Mouse (Mus musculus) hindbrain, embryonic 14.5 days (tissue): ENCODE data around the gene Fbxo42. TPM values are rescaled to one million over a fixed set of nuclear protein-coding genes. Genes with fewer than 3 reads are reported as not detected.

Experiments
- ATAC-seq: fragments of 200-750 bp; cut with Nextera tagmentation; 2 replicates; pipeline ENCODE4 v1.8.0; 2017; ENCODE audit warnings: moderate number of reproducible peaks, mild to moderate bottlenecking, moderate TSS enrichment, moderate library complexity; ENCODE audit not compliant: low FRiP score
- DNase-seq: peaks from one replicate; pipeline ENCODE4 v3.0.0-alpha.2; 2015; ENCODE audit warnings: low spot score
- H3K27ac ChIP-seq: fragments of 300-500 bp; sonication (generic); 2 replicates; pipeline ENCODE4 v1.5.1; 2014; ENCODE audit warnings: mild to moderate bottlenecking, moderate library complexity
- H3K27me3 ChIP-seq: fragments of 300-500 bp; sonication (generic); 2 replicates; pipeline ENCODE4 v1.6.1; 2014; ENCODE audit warnings: mild to moderate bottlenecking, low read length, mixed read lengths; ENCODE audit not compliant: control insufficient read depth, insufficient read depth
- H3K36me3 ChIP-seq: fragments of 300-500 bp; sonication (generic); replicated peaks from 2 replicates; pipeline ENCODE4 v1.6.1; 2014; ENCODE audit not compliant: control insufficient read depth, insufficient read depth
- H3K4me1 ChIP-seq: fragments of 300-500 bp; sonication (generic); replicated peaks from 2 replicates; pipeline ENCODE4 v1.6.1; 2014; ENCODE audit warnings: antibody characterized with exemption, low read length, mixed read lengths; ENCODE audit not compliant: control insufficient read depth, insufficient read depth
- H3K4me2 ChIP-seq: fragments of 300-500 bp; sonication (generic); replicated peaks from 2 replicates; pipeline ENCODE4 v1.6.1; 2014; ENCODE audit warnings: mild to moderate bottlenecking, moderate library complexity
- H3K4me3 ChIP-seq: fragments of 300-500 bp; sonication (generic); replicated peaks from 2 replicates; pipeline ENCODE4 v1.5.1; 2014; ENCODE audit warnings: mild to moderate bottlenecking, low read length
- H3K9ac ChIP-seq: fragments of 300-500 bp; sonication (generic); 2 replicates; pipeline ENCODE4 v1.6.1; 2014
- H3K9me3 ChIP-seq: fragments of 300-500 bp; sonication (generic); 2 replicates; pipeline ENCODE4 v1.6.1; 2016; ENCODE audit warnings: low read length; ENCODE audit not compliant: control insufficient read depth
- WGBS: fragments of 180-500 bp; shearing (Covaris S2); extraction: QIAGEN DNeasy Blood & Tissue Kit; methylation state at CpG from one replicate; pipeline ENCODE4 v1.1.7; 2014; 5-methylcytosine and 5-hydroxymethylcytosine counted together
- polyA plus RNA-seq: library from polyadenylated mRNA; unstranded; fragments of >200 nt; fragmentation: Nextera tagmentation; extraction: Ambion mirVana; gene quantifications from 2 replicates; pipeline ENCODE4 v1.2.1, GENCODE M21; 2014

The Fbxo42 gene
- polyA plus RNA-seq, 1 experiment from 2014 or later = 27.6 TPM

GRCm38 (mm10) chr4:141180831-141181230 is 33.1 kb downstream of the Fbxo42 start:
- H3K4me2 ChIP-seq = no peak overlapping the region
- H3K9ac ChIP-seq = no peak overlapping the region
- no peak overlapping the region for H3K27ac ChIP-seq
- H3K9me3 ChIP-seq = no peaks in the 10 kb centered on the region
- DNase-seq (no peak), ATAC-seq (no peak)
- H3K27me3 ChIP-seq = no peaks in the 10 kb centered on the region
- H3K36me3 ChIP-seq = peaks cover 47% of the 10 kb centered on the region
- H3K4me1 ChIP-seq = peaks cover 3% of the 10 kb centered on the region; the same call in 1 of the 2 replicates
- WGBS = 85% methylated on average over 8 of the region's 8 CpGs
- H3K4me3 ChIP-seq = no peak overlapping the region

- H3K27ac ChIP-seq = no peak overlapping the region
- no peak for DNase-seq
- H3K9me3 ChIP-seq = no peaks in the 10 kb centered on the region
- H3K4me3 ChIP-seq = no peak overlapping the region
- peaks cover 3% of the 10 kb centered on the region; the same call in 1 of the 2 replicates for H3K4me1 ChIP-seq
- no peak overlapping the region for H3K9ac ChIP-seq
- H3K4me2 ChIP-seq = no peak overlapping the region
- ATAC-seq = no peak
- 96% methylated on average over 6 of the region's 6 CpGs for WGBS
- peaks cover 37% of the 10 kb centered on the region for H3K36me3 ChIP-seq
- H3K27me3 ChIP-seq = no peaks in the 10 kb centered on the region
Measured at GRCm38 (mm10) chr4:141181981-141182380, 34.3 kb downstream of the Fbxo42 start.

DNA sequence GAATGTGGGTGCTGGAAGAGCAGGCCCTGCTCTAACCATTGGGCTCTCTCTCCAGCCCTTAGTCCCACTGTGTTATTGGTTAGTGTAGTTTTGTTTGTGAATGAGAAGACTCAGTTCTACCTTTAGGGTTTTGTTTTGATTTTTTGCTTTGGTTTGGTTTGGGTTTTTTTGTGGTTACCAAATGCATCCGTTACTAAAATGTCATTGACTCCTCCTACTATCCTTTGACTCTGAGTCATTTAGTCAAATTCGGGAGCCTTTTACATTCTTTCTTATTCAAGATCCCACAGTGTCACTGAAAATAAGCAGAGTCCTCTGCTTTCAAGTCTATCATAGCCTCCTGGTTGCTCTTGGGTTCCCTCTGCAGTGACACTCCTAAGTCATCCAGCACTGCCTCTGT is 36.2 kb downstream of the Fbxo42 start:
- no peak overlapping the region for H3K27ac ChIP-seq

GRCm38 (mm10) chr4:141184426-141184825 is 36.7 kb downstream of the Fbxo42 start:
- ATAC-seq (no peak), DNase-seq (no peak)
- WGBS = 91% methylated on average over 4 of the region's 4 CpGs
- H3K4me2 ChIP-seq = no peak overlapping the region
- H3K4me3 ChIP-seq = no peak overlapping the region
- H3K4me1 ChIP-seq = no peaks in the 10 kb centered on the region
- H3K27ac ChIP-seq = no peak overlapping the region
- H3K9me3 ChIP-seq = no peaks in the 10 kb centered on the region
- H3K9ac ChIP-seq = no peak overlapping the region
- peaks cover 30% of the 10 kb centered on the region for H3K36me3 ChIP-seq
- H3K27me3 ChIP-seq = no peaks in the 10 kb centered on the region

More for the DNA sequence above, 36.2 kb downstream of the Fbxo42 start:
- DNase-seq = no peak
- no peak for ATAC-seq
- H3K27me3 ChIP-seq = no peaks in the 10 kb centered on the region
- peaks cover 30% of the 10 kb centered on the region for H3K36me3 ChIP-seq
- no peak overlapping the region for H3K4me3 ChIP-seq
- no peaks in the 10 kb centered on the region for H3K4me1 ChIP-seq
- H3K9me3 ChIP-seq = no peaks in the 10 kb centered on the region
- H3K9ac ChIP-seq = no peak overlapping the region
- 100% methylated on average over 2 of the region's 2 CpGs for WGBS
- H3K4me2 ChIP-seq = no peak overlapping the region

DNA sequence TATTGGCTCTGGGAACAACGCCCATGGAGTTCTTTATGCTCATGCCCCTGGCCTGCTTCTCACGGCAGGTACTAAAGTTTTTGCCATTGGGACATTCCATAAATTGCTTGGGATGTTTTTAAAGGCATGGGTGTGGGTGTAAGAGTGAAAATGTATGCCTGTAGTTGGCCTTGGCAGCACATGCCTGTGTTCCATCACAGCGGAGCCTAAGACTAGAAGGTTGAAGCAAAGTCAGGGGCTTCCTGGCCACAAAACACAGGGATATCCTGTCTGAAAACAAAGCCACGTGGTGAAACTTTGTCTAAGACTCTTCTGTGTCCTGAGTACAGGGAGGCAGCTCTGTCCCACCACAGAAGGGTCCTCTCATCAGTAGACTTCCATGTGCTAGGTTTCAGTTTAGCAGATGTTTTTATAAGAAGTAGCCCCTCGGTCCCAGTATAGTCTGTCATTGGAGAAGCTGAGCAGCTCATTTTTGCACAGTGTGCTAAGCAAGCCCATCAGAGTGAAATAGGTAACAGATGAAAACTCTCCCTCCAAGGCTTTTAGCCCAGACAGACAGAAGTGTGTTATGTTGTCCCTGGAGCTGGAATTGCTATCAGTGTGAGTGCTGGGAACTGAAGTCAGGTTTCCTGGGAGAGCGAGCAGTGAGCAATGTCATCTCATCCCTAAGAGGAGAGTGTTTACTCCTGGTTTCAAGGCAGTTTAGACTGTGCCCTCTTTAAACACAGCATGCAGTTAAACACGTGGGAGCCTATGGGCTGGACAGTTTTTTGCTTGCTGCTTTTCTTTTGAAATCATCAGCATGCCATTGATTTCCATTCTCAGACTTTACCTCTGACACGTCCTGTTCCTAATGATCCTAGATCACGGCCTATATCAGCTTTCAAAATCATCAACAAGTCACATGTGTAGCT is 39.5 kb downstream of the Fbxo42 start:
- 80% methylated on average over 9 of the region's 9 CpGs for WGBS

GRCm38 (mm10) chr4:141191294-141191693 is 43.6 kb downstream of the Fbxo42 start:
- WGBS = 93% methylated on average over 7 of the region's 7 CpGs
- H3K9me3 ChIP-seq = no peaks in the 10 kb centered on the region

More for the DNA sequence above, 39.5 kb downstream of the Fbxo42 start:
- Histone ChIP-seq H3K4me1 (no peaks in the 10 kb centered on the region), H3K9ac (no peak overlapping the region), H3K4me2 (no peak overlapping the region), H3K4me3 (no peak overlapping the region), H3K9me3 (no peaks in the 10 kb centered on the region), H3K27me3 (no peaks in the 10 kb centered on the region), H3K36me3 (peaks cover 26% of the 10 kb centered on the region), H3K27ac (no peak overlapping the region)
- no peak for ATAC-seq
- no peak for DNase-seq

DNA sequence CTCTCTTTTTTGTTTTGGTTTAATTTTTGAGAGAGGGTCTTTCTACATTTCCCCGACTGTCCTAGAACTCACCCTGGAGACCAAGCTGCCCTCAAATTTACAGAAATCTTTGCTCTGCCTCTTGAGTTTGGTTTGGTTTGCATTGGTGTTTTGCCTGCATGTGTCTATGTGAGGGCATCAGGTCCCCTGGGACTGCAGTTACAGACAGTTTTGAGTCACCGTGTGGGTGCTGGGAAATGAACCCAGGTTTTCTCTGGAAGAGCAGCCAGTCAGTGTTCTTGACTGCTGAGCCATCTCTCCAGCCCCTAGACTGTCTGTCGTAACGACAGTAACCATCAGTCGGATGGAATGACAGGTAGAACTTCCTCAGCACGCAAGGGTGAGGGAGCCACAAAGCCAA is 46.8 kb downstream of the Fbxo42 start:
- Histone ChIP-seq H3K4me3 (no peak overlapping the region), H3K9me3 (no peaks in the 10 kb centered on the region), H3K27me3 (no peaks in the 10 kb centered on the region), H3K4me1 (no peaks in the 10 kb centered on the region), H3K9ac (no peak overlapping the region), H3K36me3 (peaks cover 82% of the 10 kb centered on the region), H3K27ac (no peak overlapping the region), H3K4me2 (no peak overlapping the region)
- DNase-seq = no peak
- 94% methylated on average over 6 of the region's 6 CpGs for WGBS
- no peak for ATAC-seq

More at GRCm38 (mm10) chr4:141191294-141191693, 43.6 kb downstream of the Fbxo42 start:
- ATAC-seq (no peak), DNase-seq (no peak)
- no peak overlapping the region for H3K27ac ChIP-seq
- no peak overlapping the region for H3K4me3 ChIP-seq
- H3K4me2 ChIP-seq = no peak overlapping the region
- no peaks in the 10 kb centered on the region for H3K4me1 ChIP-seq
- H3K9ac ChIP-seq = no peak overlapping the region
- H3K27me3 ChIP-seq = no peaks in the 10 kb centered on the region
- H3K36me3 ChIP-seq = peaks cover 51% of the 10 kb centered on the region

DNA sequence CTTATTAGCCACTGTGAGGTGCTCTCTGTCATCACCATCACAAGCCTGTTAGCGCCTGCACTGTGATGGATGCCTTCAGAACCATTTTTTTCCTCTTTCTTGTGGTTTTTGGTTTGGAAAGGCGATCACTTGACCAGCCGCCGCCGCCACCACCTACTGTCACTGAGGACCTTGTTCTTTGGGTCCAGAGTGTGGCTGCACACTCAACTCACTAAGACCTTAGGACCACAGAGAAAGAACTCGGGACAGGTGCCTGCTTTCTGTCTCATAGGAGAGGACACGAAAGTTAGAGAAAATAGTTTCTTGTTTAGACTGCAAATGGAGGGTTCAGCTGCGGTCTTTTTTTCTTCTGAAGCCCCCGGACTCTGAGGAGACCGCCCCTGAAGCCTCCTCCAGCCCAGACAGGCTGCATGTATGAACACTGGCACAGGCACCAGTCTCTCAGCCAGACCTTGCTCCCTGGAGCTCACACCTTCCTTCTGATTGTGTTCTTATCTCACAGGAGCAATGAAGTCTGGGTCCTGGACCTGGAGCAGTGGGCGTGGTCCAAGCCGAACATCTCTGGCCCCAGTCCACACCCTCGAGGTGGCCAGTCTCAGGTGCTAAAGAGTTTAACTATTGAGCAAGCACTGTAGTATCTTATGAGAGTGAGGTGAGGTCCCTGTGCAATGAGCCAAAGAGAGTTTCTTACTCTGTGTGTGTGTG is 49.4 kb downstream of the Fbxo42 start:
- ATAC-seq = no peak
- no peak for DNase-seq
- H3K9ac ChIP-seq = no peak overlapping the region
- H3K4me1 ChIP-seq = no peaks in the 10 kb centered on the region
- no peak overlapping the region for H3K4me3 ChIP-seq
- 98% methylated on average over 13 of the region's 13 CpGs for WGBS
- no peaks in the 10 kb centered on the region for H3K9me3 ChIP-seq
- H3K36me3 ChIP-seq = peaks cover 89% of the 10 kb centered on the region
- H3K27ac ChIP-seq = no peak overlapping the region
- H3K27me3 ChIP-seq = no peaks in the 10 kb centered on the region
- H3K4me2 ChIP-seq = no peak overlapping the region

DNA sequence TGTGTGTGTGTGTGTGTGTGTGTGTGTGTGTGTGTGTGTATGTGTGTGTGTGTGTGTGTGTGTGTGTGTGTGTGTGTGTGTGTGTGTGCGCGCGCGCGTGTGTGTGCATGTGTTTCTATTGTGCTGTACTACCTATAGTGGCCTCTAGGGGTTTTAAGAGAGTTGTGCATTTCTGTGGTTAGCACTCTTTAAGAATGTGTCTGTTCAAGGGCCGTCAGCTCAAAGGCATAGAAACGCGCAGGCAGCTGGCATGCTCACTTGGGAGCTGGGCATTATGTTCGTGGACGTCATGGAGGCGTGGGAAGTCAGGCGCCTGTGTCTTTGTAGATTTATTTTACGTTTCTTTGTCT is 49.9 kb downstream of the Fbxo42 start:
- no peaks in the 10 kb centered on the region for H3K9me3 ChIP-seq
- H3K4me3 ChIP-seq = no peak overlapping the region
- no peak overlapping the region for H3K9ac ChIP-seq
- H3K36me3 ChIP-seq = peaks cover 92% of the 10 kb centered on the region
- WGBS = 95% methylated on average over 13 of the region's 13 CpGs
- H3K27me3 ChIP-seq = no peaks in the 10 kb centered on the region
- DNase-seq = no peak
- no peak for ATAC-seq
- no peak overlapping the region for H3K4me2 ChIP-seq
- H3K27ac ChIP-seq = no peak overlapping the region
- H3K4me1 ChIP-seq = no peaks in the 10 kb centered on the region
